Mouse (Mus musculus): ENCODE measurements around the gene Mrpl2.

- TF ChIP-seq EP300 (IDR thresholded peaks at IDR 0.05; ENCODE audit: low read depth) (no peak), CTCF (IDR thresholded peaks at IDR 0.05; ENCODE audit: low read depth) (no peak)
Measured at GRCm38 (mm10) chr17:46611316-46611715, 34.7 kb upstream of the Mrpl2 start.
